9 mouse cellular contexts compared by ENCODE assay signal in the genomic region with DNA sequence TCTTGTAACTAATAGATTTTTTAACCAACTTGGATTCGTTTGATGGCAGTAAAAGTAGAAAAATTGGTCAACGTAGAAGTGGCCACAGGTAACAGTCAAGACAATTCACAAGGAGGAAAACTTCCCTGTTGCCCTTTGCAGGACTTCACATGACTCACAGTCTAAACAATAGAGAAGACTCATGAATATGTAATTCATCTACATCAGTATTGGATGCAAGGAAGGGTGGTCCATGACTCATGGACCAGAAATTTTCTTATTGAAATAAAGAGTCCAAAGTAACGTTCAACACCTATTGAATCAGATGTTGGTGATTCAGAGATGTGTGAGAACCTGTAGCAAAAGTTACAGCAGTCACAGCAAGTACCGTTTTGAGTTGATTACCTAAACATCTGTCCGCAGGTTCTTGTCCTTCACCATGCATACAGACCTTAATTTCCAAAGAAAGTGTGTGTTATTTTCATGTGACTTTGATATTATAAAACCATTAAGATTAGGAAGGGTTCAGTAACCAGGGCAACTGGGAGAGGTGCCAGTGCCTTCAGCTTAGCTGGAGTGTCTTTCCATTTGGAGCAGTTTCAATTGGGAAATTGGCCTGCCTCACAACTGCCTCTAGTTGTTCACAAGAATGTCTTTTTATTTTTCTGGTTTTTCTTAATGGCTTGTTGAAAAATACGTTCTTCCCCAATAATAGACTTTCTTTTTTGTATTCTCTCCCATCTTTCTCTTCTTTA.
A peak's percentile ranks its signal among the peaks of the same experiment; 100 is the strongest.
DNase-seq lines count a peak whose midpoint lies in the region; ATAC-seq lines count a peak whose summit lies in the region.
"Had no signal": no experiment of that assay in that cellular context is flagged by ENCODE, and none has a peak within 500 bp of the region (broad histone marks: within the 10 kb centered on the region; RNA-seq: fewer than 3 reads in every experiment).

No protein-coding gene starts in this region.

- no peaks in the 10 kb centered on the region for H3K27me3 ChIP-seq in heart, embryonic 11.5 days (ENCODE audit: control insufficient read depth, insufficient read depth, low read length)
- no peaks in the 10 kb centered on the region for H3K27me3 ChIP-seq in hindbrain, embryonic 12.5 days

- H3K4me2 ChIP-seq in heart, embryonic 11.5 days = no peak overlapping the region
- H3K4me2 ChIP-seq in hindbrain, embryonic 12.5 days (replicated peaks) = no peak overlapping the region

- no peak overlapping the region for H3K4me3 ChIP-seq in heart, embryonic 11.5 days (ENCODE audit: low read depth, low read length)
- no peak overlapping the region for H3K4me3 ChIP-seq in hindbrain, embryonic 12.5 days

- H3K9ac ChIP-seq in heart, embryonic 11.5 days (ENCODE audit: low read depth, low read length) = no peak overlapping the region
- H3K9ac ChIP-seq in hindbrain, embryonic 12.5 days = no peak overlapping the region

- H3K9me3 ChIP-seq in heart, embryonic 11.5 days (replicated peaks; ENCODE audit: control insufficient read depth, low read length) = no peaks in the 10 kb centered on the region
- H3K9me3 ChIP-seq in hindbrain, embryonic 12.5 days (replicated peaks) = no peaks in the 10 kb centered on the region

- H3K36me3 ChIP-seq in heart, embryonic 11.5 days (ENCODE audit: control insufficient read depth, insufficient read depth, low read length) = no peaks in the 10 kb centered on the region
- H3K36me3 ChIP-seq in hindbrain, embryonic 12.5 days = no peaks in the 10 kb centered on the region

- no peaks in the 10 kb centered on the region for H3K4me1 ChIP-seq in heart, embryonic 11.5 days (ENCODE audit: control insufficient read depth, insufficient read depth, low read length)
- H3K4me1 ChIP-seq in hindbrain, embryonic 12.5 days = no peaks in the 10 kb centered on the region

- DNase-seq in heart, adult 11 months = peak; percentile 83
- peak; percentile 93 for DNase-seq in adipocyte (ENCODE audit: low spot score)
- DNase-seq in frontal cortex, postnatal 36 days (ENCODE audit: low spot score in 2 of 2) = peak; percentile 6 to 49
- peak; percentile 69 for DNase-seq in left cerebral cortex, postnatal 4 days
- no peak for DNase-seq in urinary bladder, adult 2 months (ENCODE audit: low spot score)

- ATAC-seq in heart, embryonic 11.5 days (replicated peaks; ENCODE audit: insufficient number of reproducible peaks, low FRiP score, low TSS enrichment) = no peak
- ATAC-seq in megakaryocyte progenitor cell, adult 5-6 weeks (replicated peaks; ENCODE audit: poor library complexity) = no peak
- ATAC-seq in hindbrain, embryonic 12.5 days (ENCODE audit: low FRiP score) = no peak

- H3K27ac ChIP-seq in heart, embryonic 11.5 days (ENCODE audit: low read depth, low read length) = no peak overlapping the region
- H3K27ac ChIP-seq in hindbrain, embryonic 12.5 days = no peak overlapping the region
- H3K27ac ChIP-seq: kidney, postnatal 0 days had no signal

- 78% methylated on average over 6 of the region's 6 CpGs for WGBS in heart, embryonic 11.5 days (ENCODE audit: insufficient replicate concordance)
- 83% methylated on average over 6 of the region's 6 CpGs for WGBS in hindbrain, embryonic 12.5 days

- intact Hi-C loops in left cerebral cortex, postnatal 4 days (cut with DNase I) = no loop called here
